Mouse (Mus musculus) right cerebral cortex, adult 2 months (tissue): ENCODE data around the gene Bmp3.

Experiments used
- DNase-seq, 2 experiments: peaks; one replicate each; pipeline ENCODE4 v3.0.0; 2021 to 2022; ENCODE audit warnings: low spot score in 2 of 2

Gene Bmp3

GRCm38 (mm10) chr5:98902339-98902738, 48.1 kb downstream of the Bmp3 start:
- peak in 1 of 2 experiments; percentile 19 for DNase-seq

- no peak for DNase-seq
Observed at GRCm38 (mm10) chr5:98918716-98919115, 64.5 kb downstream of the Bmp3 start.

- no peak for DNase-seq
Observed at GRCm38 (mm10) chr5:98921608-98922007, 67.4 kb downstream of the Bmp3 start.

DNA sequence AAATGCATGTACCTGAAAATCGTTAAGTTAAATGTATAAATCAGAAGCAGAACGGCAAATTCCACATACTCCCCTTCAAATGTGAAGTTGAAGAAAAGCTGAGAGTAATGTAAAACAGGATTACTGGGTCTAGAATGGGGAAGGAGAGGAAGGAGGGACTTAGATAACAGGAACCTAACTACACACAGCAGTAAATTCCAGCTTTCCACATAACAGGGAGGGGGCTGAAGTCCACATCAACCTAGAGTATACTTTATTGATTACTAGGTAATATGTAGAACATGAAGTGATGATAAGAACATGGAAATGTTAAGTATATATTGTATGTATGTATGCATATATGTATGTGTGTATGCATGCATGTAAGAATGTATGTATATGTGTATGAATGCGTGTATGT, 68.7 kb downstream of the Bmp3 start:
- DNase-seq, result no peak
